Mouse (Mus musculus) gastrocnemius, adult 8-10 months (tissue): ENCODE data around the gene Mon2. TPM values are rescaled to one million over a fixed set of nuclear protein-coding genes. Genes with fewer than 3 reads are reported as not detected.

Experiments
- DNase-seq, 2 experiments: peaks; one replicate each; pipeline ENCODE4 v3.0.0; 2022; ENCODE audit warnings: low spot score in 2 of 2
- total RNA-seq, 4 experiments: library from RNA; stranded (reverse); gene quantifications; 2 replicates each; pipeline ENCODE4 v1.2.4; 2022

Gene Mon2
- 10 to 100 TPM; 32.5 to 39.1 (median 34.7) TPM for total RNA-seq

- DNase-seq = peak; percentile 94 to 98
These were observed at the start of gene Mon2 for GRCm38 (mm10) chr10:123076245-123077023. Mon2 (minus strand) TSS chr10:123076505.

DNA sequence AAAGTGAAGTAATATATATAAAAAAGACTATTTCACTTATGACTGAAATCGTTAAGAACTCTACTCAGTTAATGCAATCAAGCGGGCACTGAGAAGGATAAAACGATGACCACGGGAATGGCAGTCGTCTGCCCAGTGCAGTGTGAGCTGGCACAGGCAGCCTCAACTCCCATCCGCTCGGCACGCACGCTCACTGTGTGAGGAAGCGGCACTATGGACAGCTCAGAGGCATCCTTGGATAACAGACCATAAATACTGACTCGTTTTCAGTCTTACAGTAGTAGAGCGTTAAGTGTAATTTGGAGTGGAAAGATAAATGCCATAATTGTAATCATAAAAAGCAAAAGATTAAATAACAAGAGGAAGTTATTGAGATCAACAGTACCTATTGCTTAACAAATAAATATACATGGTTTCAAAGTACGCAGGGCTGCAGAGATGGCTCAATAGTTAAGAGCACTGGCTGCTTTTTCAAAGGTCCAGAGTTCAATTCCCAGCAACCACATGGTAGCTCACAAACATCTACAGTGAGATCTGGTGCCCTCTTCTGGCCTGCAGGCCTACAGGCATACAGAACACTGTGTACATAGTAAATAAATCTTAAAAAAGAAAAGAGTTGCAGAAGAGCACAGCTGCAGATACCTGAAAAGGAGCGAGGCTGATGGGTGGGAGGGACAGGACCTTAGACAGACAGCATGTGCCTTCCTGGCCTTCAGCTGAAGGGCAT lies 44.5 kb upstream of the Mon2 start:
- no peak for DNase-seq

DNA sequence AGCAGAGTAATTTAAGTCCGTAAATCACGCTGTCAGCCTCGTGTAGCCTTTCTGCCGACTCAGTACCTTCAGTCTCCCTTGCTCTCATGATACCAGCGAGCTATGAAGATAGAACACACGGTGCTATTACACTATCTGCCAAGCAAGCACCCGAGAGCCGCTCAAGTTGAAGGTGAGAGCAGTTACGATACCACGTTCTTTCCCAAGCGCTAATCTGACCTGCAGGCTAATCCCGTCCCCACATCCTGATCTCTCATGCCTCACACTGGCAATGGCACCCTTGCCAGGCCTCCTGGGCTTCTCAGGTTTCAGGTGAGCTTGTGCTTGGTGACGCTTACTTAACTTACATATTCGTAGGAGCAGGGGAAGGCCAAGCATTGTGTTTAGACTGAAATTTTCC lies 40.6 kb upstream of the Mon2 start:
- DNase-seq = peak; percentile 37 to 48

GRCm38 (mm10) chr10:123113466-123113865 lies 37.2 kb upstream of the Mon2 start:
- no peak for DNase-seq

DNA sequence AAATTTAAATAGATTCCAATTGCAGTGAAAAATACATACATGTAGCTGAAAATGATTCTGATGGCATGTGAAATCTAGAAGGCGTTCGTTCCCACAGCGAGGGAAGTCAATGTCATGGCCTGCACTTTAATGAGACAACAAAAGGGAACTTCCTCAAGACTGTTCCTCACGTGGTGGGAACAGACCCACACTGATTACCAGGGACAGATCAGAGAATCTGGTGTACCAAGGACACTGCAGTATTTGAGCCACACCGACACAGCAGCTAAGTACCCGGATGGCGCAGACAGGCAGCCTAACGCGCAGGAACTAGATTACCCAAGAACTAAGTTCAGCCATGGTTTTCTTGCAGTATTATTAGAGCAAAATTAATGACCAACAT lies 36.5 kb upstream of the Mon2 start:
- no peak for DNase-seq

DNA sequence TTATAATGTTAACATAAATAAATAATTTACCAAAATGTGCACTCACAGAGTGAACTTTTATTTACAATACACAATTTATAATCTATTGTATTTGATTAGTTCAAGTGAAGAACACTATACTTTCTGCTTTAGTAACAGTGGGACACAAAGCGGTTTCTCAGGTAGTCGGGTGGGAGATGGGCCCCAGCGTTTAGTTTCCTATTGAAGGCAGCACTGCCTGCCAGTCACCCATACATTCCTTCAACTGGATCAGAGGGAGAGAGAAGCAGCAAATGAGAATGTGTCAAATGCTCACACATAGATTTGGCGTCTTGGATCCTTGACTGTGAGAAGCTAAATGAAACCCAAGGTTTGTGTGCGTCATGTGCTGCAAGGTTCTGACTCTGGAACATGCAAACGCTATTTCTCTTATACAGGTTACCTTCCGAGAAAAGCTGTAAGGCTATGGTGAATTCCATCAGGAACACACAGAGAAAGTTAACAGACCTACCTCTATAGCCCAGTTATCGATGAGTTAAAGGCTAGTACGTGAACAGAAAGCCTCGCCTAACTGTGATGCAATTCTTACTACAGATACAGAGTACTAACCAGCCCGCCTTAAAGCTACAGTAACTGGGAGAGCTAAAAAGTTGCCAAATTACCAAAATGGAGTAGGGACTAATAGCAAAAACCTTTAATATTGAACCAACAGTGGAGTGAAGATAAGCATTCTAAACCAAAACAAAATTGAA lies 35.9 kb upstream of the Mon2 start:
- DNase-seq = no peak

DNA sequence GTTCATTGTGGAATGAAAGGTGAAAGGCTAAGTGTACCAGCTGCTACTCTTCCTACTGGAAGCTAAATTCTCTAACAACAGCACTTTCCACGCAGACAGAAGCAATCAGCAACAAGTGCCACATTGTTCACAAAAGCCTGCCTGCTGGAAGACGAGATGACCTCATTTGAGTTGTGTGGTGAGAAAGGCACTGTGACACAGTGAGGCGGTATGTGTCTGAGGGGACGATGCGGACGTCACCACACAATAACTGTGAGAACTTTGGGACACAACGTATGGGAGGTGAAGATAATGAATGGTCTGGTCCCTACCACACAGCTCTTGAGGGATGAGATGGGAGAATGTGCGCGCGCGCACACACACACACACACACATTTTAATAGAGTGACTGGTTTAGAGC lies 34.2 kb upstream of the Mon2 start:
- DNase-seq = no peak

DNA sequence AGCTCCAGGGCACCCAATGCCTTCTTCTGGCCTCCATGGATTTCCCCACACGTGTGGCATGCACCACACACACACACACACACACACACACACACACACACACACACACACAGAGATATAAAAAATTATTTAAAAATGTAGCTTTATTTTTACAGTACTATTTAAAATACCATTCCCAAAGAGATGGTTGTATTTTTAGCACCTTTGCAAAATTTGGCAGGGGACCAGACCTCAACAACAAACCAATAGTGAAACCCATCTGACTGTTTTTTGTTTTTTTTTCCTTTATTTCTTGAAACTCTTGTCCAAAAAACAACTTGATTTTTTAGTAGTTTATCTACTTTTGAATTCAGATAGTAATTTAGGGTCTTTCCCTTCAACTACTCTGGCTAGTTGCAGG lies 32.2 kb upstream of the Mon2 start:
- DNase-seq = no peak

GRCm38 (mm10) chr10:123108121-123108520 lies 31.8 kb upstream of the Mon2 start:
- no peak for DNase-seq

- DNase-seq = no peak
These were observed 25.0 kb upstream of the Mon2 start for GRCm38 (mm10) chr10:123101303-123101702.

DNA sequence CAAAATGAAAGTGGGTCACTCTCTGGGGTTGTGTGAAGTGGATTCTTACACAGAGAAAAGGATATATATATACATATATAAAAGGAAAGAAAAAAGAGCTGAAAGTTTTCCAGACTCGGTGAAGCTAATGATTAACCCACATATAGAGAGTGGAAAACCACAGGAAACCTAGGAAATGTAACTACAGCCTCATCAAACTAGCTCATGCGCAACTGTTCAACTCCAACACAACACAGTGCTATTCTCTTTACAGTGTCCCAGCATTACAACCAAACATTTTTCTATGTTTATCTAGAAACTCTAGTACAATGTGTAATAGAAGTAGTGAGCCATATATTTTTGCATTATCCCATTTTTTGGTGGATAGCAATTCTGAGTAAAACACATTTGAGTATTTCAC lies 24.3 kb upstream of the Mon2 start:
- no peak for DNase-seq

- DNase-seq = no peak
These were observed 18.2 kb upstream of the Mon2 start for GRCm38 (mm10) chr10:123094504-123094903.

- no peak for DNase-seq
These were observed 16.3 kb upstream of the Mon2 start for GRCm38 (mm10) chr10:123092577-123092976.

- DNase-seq = no peak
These were observed 15.4 kb upstream of the Mon2 start for GRCm38 (mm10) chr10:123091737-123092136.

DNA sequence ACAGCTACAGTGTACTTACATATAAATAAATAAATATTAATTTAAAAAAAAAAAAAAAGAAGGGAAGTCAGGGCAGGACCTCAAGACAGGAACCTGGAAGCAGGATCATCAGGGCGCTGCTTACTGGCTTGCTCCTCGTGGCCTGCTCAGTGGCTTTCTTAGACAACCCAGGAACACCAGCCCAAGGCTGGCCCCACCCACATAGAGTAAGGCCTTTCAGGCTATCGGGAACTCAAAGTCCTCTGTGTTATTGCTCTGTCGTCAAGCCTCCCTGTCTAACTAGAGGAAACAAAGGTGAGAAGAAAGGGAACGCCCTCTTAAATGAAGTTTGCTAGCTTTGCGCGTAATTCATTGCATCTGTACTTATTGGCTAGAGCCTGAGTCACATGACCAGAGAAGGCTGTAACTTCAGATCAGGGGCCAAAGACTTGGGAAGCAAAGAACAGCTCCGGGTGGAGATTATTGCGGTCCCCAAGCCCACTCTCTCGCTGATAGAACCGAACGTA lies 13.2 kb upstream of the Mon2 start:
- DNase-seq = no peak

GRCm38 (mm10) chr10:123086847-123087246 lies 10.5 kb upstream of the Mon2 start:
- DNase-seq = no peak

GRCm38 (mm10) chr10:123084900-123085641 lies 8.8 kb upstream of the Mon2 start:
- no peak for DNase-seq

GRCm38 (mm10) chr10:123084307-123084706 lies 8.0 kb upstream of the Mon2 start:
- no peak for DNase-seq

DNA sequence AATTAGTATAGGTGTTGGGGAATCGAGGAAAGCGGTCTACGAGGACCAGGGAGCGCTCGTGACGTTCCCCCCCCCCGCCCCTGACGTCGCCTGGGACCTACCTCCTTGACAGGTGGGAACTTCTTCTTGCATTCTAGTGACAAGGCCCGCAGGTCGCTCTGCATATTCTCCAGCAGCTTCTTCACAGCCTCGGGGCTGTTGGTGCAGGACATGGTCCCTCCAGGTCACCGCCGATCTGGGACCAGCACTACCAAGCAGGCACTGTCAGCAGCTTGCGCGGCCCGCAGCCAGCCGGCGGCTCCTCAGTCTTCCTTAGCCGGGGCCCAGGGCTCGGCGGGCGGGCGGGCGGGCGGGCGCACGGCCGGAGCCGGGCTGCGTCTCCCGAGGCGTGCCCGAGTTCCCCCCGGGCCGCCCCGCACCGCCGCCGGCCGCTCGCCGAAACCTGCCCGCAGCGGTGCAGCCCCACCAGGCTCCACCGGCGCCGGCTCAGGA lies 508 bp downstream of the Mon2 start:
- no peak for DNase-seq

GRCm38 (mm10) chr10:123071997-123072396 lies 4.3 kb downstream of the Mon2 start:
- no peak for DNase-seq

- no peak for DNase-seq
These were observed 13.3 kb downstream of the Mon2 start for GRCm38 (mm10) chr10:123063021-123063420.
